Mouse (Mus musculus) kidney, embryonic 15.5 days (tissue): ENCODE data around the gene Sppl2b. TPM values are rescaled to one million over a fixed set of nuclear protein-coding genes. Genes with fewer than 3 reads are reported as not detected.
"Not testable (repeated sequence)": the region's sequence is repeated elsewhere in the genome, so short reads cannot be mapped to it uniquely, and the experiment has no call there.

ENCODE experiments used
- ATAC-seq: fragments of 200-750 bp; cut with Nextera tagmentation; replicated peaks from 2 replicates; pipeline ENCODE4 v1.8.0; 2017; ENCODE audit warnings: moderate TSS enrichment; ENCODE audit not compliant: low FRiP score
- H3K27ac ChIP-seq: fragments of 300-500 bp; sonication (generic); 2 replicates; pipeline ENCODE4 v1.5.1; 2015; ENCODE audit warnings: mild to moderate bottlenecking, inconsistent platforms
- H3K27me3 ChIP-seq: fragments of 300-500 bp; sonication (generic); 2 replicates; pipeline ENCODE4 v1.6.1; 2015; ENCODE audit warnings: inconsistent platforms
- H3K36me3 ChIP-seq: fragments of 300-500 bp; sonication (generic); 2 replicates; pipeline ENCODE4 v1.6.1; 2015; ENCODE audit warnings: inconsistent platforms
- H3K4me1 ChIP-seq: fragments of 300-500 bp; sonication (generic); 2 replicates; pipeline ENCODE4 v1.6.1; 2015; ENCODE audit warnings: inconsistent platforms
- H3K4me2 ChIP-seq: fragments of 300-500 bp; sonication (generic); 2 replicates; pipeline ENCODE4 v1.6.1; 2015; ENCODE audit warnings: moderate library complexity, mild to moderate bottlenecking, inconsistent platforms
- H3K4me3 ChIP-seq: fragments of 300-500 bp; sonication (generic); replicated peaks from 2 replicates; pipeline ENCODE4 v1.5.1; 2015; ENCODE audit warnings: mild to moderate bottlenecking, inconsistent platforms
- H3K9ac ChIP-seq: fragments of 300-500 bp; sonication (generic); 2 replicates; pipeline ENCODE4 v1.6.1; 2015; ENCODE audit warnings: mild to moderate bottlenecking, inconsistent platforms
- H3K9me3 ChIP-seq: fragments of 300-500 bp; sonication (generic); replicated peaks from 2 replicates; pipeline ENCODE4 v1.6.1; 2016; ENCODE audit warnings: inconsistent platforms
- WGBS: fragments of 180-500 bp; shearing (Covaris S2); methylation state at CpG from one replicate; pipeline ENCODE4 v1.1.7; 2015; ENCODE audit warnings: mixed read lengths; 5-methylcytosine and 5-hydroxymethylcytosine counted together
- polyA plus RNA-seq: library from polyadenylated mRNA; unstranded; fragments of >200 nt; fragmentation: Nextera tagmentation; extraction: Ambion mirVana; gene quantifications from 2 replicates; pipeline ENCODE4 v1.2.1, GENCODE M21; 2015

The Sppl2b gene
- polyA plus RNA-seq, 1 experiment from 2014 or later = 48.1 TPM

DNA sequence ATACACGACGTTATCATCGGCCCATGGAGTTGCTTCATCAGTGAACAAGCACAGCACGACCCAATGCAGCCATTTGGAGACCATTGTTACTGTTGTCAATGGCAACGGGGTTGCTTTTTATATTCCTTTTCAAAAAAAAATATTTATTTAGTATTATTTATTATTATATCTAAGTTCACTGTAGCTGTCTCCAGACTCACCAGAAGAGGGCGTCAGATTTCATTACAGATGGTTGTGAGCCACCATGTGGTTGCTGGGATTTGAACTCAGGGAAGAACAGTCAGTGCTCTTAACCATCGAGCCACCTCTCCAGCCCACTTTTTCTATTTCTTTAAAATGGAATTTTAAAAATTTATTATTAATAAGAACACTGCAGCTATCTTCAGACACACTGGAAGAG lies 40.3 kb upstream of the Sppl2b start:
- H3K36me3 ChIP-seq = no peaks in the 10 kb centered on the region
- H3K4me3 ChIP-seq = no peak overlapping the region
- WGBS = 67% methylated on average over 7 of the region's 7 CpGs
- H3K9ac ChIP-seq = no peak overlapping the region
- peaks cover 13% of the 10 kb centered on the region for H3K4me1 ChIP-seq
- no peak overlapping the region for H3K27ac ChIP-seq
- H3K27me3 ChIP-seq = peaks cover 13% of the 10 kb centered on the region; the same call in 1 of the 2 replicates
- no peak for ATAC-seq
- no peak overlapping the region for H3K4me2 ChIP-seq
- no peaks in the 10 kb centered on the region for H3K9me3 ChIP-seq

DNA sequence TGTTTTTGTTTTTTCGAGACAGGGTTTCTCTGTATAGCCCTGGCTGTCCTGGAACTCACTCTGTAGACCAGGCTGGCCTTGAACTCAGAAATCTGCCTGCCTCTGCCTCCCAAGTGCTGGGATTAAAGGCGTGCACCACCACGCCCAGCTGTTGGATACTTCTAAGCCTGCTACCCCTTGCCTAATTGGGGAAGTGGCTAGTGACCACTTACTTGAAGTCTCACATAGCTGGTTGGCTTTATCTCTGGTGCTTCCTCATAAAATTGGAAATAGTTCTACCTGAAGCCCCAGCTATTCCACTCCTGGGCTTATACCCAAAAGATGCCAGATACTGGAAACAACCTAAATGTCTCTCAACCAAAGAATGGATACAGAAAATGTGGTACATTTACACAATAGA lies 38.8 kb upstream of the Sppl2b start:
- not testable (repeated sequence) for H3K27me3 ChIP-seq, H3K9me3 ChIP-seq, H3K36me3 ChIP-seq, H3K9ac ChIP-seq, H3K27ac ChIP-seq, H3K4me2 ChIP-seq, H3K4me3 ChIP-seq, ATAC-seq, H3K4me1 ChIP-seq
- 77% methylated on average over 3 of the region's 3 CpGs for WGBS

DNA sequence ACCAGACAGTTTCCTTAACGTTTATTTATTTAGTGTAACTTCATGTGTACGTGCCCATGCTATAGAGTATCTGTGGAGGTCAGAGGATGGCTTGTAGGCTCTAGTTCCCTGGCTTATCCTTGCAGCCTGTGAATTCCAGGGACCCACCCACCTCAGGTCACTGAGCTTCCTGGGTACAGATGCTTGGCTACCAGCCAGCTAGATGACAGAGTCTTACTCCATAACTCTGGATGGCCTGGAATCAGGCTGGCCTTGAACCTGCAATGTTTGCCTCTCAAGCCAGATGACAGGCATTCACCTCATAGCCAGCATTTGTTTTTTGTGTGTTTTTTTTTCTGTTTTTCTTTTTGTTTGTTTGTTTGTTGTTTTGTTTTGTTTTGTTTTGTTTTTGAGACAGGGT lies 37.9 kb upstream of the Sppl2b start:
- Histone ChIP-seq H3K27me3 (0 out of 2 replicates have a peak, but pooled peaks cover 5% of the 10 kb centered on the region), H3K4me2 (no peak overlapping the region), H3K4me1 (0 out of 2 replicates have a peak, but pooled peaks cover 4% of the 10 kb centered on the region), H3K9ac (no peak overlapping the region), H3K36me3 (no peaks in the 10 kb centered on the region), H3K4me3 (no peak overlapping the region), H3K27ac (no peak overlapping the region), H3K9me3 (no peaks in the 10 kb centered on the region)
- 52% methylated on average over 2 of the region's 2 CpGs for WGBS
- ATAC-seq = no peak

DNA sequence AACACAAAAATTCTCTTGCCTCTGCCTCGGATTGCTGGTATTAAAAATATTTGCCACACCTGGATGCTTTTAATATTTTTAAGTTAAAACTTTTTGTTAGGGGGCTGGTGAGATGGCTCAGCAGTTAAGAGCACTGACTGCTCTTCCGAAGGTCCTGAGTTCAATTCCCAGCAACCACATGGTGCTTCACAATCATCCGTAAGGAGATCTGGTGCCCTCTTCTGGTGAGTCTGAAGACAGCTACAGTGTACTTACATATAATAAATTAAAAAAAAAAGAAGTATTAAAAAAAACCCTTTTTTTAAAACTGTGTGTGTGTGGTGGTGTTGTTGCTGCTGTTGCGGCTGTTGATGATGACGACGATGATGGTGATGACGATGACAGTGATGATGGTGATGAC lies 37.1 kb upstream of the Sppl2b start:
- WGBS = 84% methylated on average over 7 of the region's 7 CpGs
- not testable (repeated sequence) for H3K4me1 ChIP-seq, H3K9ac ChIP-seq, H3K27me3 ChIP-seq, H3K36me3 ChIP-seq, H3K4me2 ChIP-seq, H3K4me3 ChIP-seq, H3K9me3 ChIP-seq, H3K27ac ChIP-seq, ATAC-seq

DNA sequence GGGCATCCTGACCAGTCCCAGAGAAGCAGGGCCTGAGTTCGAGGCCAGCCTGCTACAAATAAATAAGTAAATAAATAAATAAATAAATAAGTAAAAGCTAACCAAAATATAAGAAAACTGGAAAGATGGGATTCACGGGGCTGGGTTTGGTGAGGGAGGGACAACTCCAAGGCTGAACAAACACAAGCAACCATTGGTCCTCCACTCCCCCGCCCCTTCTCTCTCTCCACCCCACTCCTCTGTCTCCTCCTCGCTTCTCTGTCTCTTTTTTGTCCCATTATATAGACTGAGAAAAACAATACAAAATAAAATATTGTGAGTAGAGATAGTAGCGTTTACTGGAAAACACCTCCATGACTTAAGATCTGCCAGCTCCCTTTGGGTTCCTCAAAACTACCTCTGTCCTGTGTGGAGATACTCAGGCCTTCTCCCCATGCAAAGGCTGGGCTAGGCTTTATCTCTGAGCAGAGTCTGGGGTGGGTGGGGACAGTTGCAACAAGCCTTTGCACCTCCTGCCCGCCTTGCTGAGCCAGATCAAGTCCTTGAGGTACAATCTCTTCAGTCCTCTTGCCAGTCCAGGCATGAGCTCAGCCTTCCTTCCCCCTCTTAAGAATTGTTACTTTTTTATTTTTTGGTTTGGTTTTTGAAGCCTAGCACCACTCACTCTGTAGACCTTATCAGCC lies 36.3 kb upstream of the Sppl2b start:
- no peak for ATAC-seq
- no peak overlapping the region for H3K4me2 ChIP-seq
- no peaks in the 10 kb centered on the region for H3K9me3 ChIP-seq
- WGBS = 49% methylated on average over 6 of the region's 6 CpGs
- peaks cover 1% of the 10 kb centered on the region for H3K4me1 ChIP-seq
- H3K36me3 ChIP-seq = no peaks in the 10 kb centered on the region
- H3K27ac ChIP-seq = no peak overlapping the region
- no peak overlapping the region for H3K9ac ChIP-seq
- no peaks in the 10 kb centered on the region for H3K27me3 ChIP-seq
- H3K4me3 ChIP-seq = no peak overlapping the region

DNA sequence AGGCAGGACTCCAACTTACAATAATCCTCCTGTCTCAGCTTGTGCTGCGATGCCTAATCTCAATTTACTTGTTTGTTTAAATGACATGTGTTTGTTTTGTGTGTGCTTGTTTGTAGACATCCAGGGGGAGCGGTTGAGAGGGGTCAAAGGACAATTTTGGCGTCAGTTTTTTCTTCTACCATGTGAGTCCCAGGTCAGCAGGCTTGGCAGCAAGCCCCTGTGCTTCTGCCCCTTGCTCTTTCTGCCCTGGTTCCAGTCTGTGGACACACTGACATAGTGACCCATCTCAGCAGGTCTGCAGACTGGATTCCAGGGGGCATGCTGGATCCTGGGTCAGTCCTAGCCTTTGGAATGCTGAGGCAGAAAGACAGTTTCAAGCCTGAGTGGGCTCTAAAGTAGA lies 35.7 kb upstream of the Sppl2b start:
- H3K36me3 ChIP-seq = no peaks in the 10 kb centered on the region
- no peaks in the 10 kb centered on the region for H3K9me3 ChIP-seq
- ATAC-seq = no peak
- H3K4me2 ChIP-seq = no peak overlapping the region
- H3K4me3 ChIP-seq = no peak overlapping the region
- H3K9ac ChIP-seq = 0 out of 2 replicates have a peak overlapping the region, but pooled peaks have one; percentile 2
- H3K4me1 ChIP-seq = peaks cover 8% of the 10 kb centered on the region
- no peaks in the 10 kb centered on the region for H3K27me3 ChIP-seq
- WGBS = 55% methylated on average over 3 of the region's 3 CpGs
- no peak overlapping the region for H3K27ac ChIP-seq

DNA sequence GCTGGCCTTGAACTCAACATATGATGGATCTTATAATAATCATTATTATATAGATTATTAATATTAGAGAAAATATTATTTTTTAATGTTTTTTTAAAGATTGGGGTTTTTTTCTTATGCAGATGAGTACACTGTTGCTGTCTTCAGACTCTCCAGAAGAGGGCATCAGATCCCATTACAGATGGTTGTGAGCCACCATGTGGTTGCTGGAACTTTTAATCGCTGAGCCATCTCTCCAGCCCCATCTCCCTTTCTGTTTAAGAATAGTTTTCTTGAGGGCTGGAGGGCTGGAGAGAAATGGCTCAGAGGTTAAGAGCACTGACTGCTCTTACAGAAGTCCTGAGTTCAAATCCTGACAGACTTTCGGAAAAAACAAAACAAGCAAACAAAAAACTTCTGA lies 33.1 kb upstream of the Sppl2b start:
- H3K27ac ChIP-seq = no peak overlapping the region
- H3K4me3 ChIP-seq = no peak overlapping the region
- H3K9me3 ChIP-seq = no peaks in the 10 kb centered on the region
- 45% methylated on average over 2 of the region's 2 CpGs for WGBS
- H3K9ac ChIP-seq = no peak overlapping the region
- no peak overlapping the region for H3K4me2 ChIP-seq
- H3K27me3 ChIP-seq = no peaks in the 10 kb centered on the region
- ATAC-seq = no peak
- no peaks in the 10 kb centered on the region for H3K36me3 ChIP-seq
- peaks cover 13% of the 10 kb centered on the region for H3K4me1 ChIP-seq

DNA sequence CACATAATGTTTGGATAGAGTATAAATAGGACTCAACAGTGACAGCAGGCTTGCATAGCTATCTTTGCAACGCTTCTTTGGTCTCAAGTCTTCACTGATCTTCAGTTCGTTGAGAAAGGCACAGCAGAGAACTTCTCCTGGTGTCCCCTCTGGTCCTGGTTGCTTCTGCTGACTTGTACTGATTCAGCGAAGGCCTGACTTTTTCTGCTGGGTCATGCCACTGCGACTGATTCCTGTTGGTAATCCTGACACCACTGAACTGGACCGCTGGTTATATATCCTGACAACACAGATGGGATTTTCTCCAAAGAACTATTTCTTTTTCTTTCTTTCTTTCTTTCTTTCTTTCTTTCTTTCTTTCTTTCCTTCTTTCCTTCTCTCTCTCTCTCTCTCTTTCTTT lies 32.5 kb upstream of the Sppl2b start:
- no peaks in the 10 kb centered on the region for H3K27me3 ChIP-seq

DNA sequence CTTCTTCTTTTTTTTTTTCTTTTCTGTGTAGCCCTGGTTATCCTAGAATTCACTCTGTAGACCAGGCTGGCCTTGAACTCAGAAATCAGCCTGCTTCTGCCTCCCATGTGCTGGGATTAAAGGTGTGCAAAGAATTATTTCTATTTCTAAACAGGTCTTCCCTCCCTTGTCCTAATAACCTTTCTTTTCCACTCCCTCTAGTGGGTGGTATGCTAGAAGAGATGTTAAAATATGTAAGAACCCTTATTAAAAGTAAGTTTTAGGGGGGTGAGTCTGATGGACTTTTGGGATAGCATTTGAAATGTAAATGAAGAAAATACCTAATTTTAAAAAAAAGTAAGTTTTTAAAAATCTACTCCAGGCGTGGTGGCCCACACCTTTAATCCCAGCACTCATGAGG lies 31.8 kb upstream of the Sppl2b start:
- H3K4me1 ChIP-seq = peaks cover 24% of the 10 kb centered on the region
- H3K9me3 ChIP-seq = no peaks in the 10 kb centered on the region
- peaks cover 1% of the 10 kb centered on the region for H3K36me3 ChIP-seq
- ATAC-seq = no peak
- 97% methylated on average over 1 of the region's 1 CpGs for WGBS
- no peak overlapping the region for H3K27ac ChIP-seq
- no peaks in the 10 kb centered on the region for H3K27me3 ChIP-seq
- no peak overlapping the region for H3K4me3 ChIP-seq
- H3K4me2 ChIP-seq = no peak overlapping the region
- no peak overlapping the region for H3K9ac ChIP-seq

More for the DNA sequence above, 32.5 kb upstream of the Sppl2b start:
- H3K27ac ChIP-seq = no peak overlapping the region
- peaks cover 16% of the 10 kb centered on the region for H3K4me1 ChIP-seq
- H3K36me3 ChIP-seq = no peaks in the 10 kb centered on the region
- H3K4me2 ChIP-seq = no peak overlapping the region
- H3K9me3 ChIP-seq = no peaks in the 10 kb centered on the region
- ATAC-seq = no peak
- H3K9ac ChIP-seq = no peak overlapping the region
- WGBS = 88% methylated on average over 5 of the region's 5 CpGs
- H3K4me3 ChIP-seq = no peak overlapping the region

DNA sequence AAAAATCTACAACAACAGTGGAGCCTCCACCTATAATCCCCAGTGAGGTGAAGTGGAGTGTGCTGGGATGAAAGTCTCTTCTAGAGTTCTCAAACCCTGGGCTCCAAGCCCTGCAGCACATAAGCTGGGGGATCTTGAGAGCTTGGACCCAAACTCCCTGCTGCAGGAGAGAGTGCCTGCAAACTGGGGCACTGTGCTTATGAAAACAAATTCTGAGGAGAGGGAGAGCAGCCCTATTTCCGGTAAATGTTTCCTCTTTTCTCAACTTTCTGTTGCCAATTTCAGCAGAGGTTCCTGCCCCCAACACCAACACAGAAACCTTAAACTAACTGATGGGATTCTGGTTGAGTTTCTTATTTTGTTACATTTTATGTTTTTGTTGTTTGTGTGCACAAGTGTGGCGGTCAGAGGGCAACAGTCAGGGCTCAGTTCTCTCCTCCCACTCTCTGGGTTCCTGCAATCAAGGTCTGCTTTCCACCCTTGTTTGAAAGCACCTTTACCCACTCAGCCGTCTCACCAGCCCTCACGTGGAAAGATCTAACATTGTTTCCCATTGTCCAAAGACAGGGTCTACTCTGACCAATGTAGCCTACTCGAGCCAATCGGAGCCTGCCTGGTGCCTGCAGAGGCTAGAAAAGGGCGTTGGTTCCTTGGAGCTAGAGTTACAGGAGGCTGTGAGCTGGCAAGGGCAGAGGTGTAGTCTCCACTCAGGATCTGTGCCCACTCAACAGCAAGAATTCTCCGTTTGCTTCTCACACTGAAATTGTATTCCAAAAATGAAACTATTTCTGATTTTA lies 31.0 kb upstream of the Sppl2b start:
- 37% methylated on average over 8 of the region's 8 CpGs for WGBS
- H3K4me3 ChIP-seq = no peak overlapping the region
- peak overlapping the region; percentile 71 for H3K27ac ChIP-seq
- no peak overlapping the region for H3K9ac ChIP-seq
- no peak for ATAC-seq
- H3K4me2 ChIP-seq = no peak overlapping the region
- no peaks in the 10 kb centered on the region for H3K27me3 ChIP-seq
- H3K36me3 ChIP-seq = peaks cover 6% of the 10 kb centered on the region
- peaks cover 28% of the 10 kb centered on the region for H3K4me1 ChIP-seq
- H3K9me3 ChIP-seq = no peaks in the 10 kb centered on the region

DNA sequence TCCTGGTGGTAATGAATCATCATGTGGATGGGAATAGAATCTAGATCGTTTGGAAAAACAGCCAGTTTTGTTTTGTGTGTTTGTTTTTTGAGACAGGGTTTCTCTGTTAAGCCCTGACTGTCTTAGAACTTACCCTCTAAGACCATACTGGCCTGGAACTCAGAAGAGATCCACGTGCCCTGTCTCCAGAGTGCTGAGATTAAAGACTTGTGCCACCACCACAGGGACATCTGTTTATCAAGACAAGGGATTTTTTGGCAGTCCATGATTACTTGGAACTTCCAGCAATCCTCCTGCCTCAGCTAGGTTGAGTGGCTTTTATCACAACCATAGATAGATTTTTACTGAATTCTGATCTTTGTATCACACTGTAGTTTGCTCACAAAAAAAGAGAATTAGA lies 30.2 kb upstream of the Sppl2b start:
- H3K9me3 ChIP-seq = no peaks in the 10 kb centered on the region
- H3K27ac ChIP-seq = 0 out of 2 replicates have a peak overlapping the region, but pooled peaks have one; percentile 71
- peaks cover 14% of the 10 kb centered on the region for H3K36me3 ChIP-seq
- ATAC-seq = no peak
- H3K4me1 ChIP-seq = peaks cover 36% of the 10 kb centered on the region
- H3K4me3 ChIP-seq = no peak overlapping the region
- no peaks in the 10 kb centered on the region for H3K27me3 ChIP-seq
- no peak overlapping the region for H3K9ac ChIP-seq
- H3K4me2 ChIP-seq = no peak overlapping the region
- 67% methylated on average over 2 of the region's 2 CpGs for WGBS

DNA sequence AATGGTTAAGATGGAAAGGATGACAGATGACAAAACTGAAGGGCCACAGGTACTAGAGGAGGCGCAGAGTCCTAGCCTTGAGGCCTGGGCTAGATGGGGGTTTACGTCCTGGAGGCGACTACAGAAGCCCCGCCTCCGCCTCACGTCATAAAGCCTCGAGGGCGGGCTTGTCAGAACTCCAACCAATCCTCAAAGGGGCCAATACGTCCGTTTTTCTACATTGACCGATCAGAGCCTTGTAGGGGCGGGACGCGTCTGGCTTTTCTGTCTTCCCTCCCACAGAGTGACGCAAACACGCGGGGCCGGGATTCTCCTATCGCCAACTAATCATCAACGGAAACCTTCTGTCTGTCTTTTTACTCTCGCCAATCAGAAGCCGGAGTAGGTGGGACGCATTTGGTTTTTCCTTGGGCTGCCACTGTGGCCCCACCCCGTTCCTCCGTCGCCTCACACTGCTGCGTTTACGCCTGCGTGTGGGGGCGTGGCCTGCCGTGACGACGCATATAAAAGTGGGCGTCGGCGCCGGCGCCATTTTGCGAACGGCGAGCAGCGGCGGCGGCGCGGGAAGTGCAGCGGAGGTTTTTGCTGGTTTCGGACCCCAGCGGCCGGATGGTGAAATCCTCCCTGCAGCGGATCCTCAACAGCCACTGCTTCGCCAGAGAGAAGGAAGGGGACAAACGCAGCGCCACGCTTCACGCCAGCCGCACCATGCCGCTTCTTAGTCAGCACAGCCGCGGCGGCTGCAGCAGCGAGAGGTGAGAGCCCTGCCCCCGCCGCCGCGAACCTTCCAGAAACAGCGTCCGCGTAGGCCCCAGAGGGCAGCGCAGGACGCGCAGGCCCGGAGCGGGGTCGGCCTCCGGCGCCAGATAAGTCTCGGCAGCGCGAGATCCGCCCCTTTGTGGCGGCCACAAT lies 28.7 kb upstream of the Sppl2b start, which contains the start of gene Oaz1:
Gene Oaz1 (plus strand): TSS at position 506 of the 912 bp plus-strand sequence.
- Histone ChIP-seq H3K9me3 (no peaks in the 10 kb centered on the region), H3K27me3 (no peaks in the 10 kb centered on the region), H3K9ac (peak within 1 kb of the TSS; percentile 94), H3K27ac (peak within 1 kb of the TSS; percentile 90), H3K4me1 (peaks cover 51% of the 10 kb centered on the region), H3K4me3 (peak within 1 kb of the TSS; percentile 80), H3K4me2 (peak within 1 kb of the TSS; percentile 79), H3K36me3 (peaks cover 25% of the 10 kb centered on the region)
- ATAC-seq = peak; percentile 96
- under 1% methylated on average over 75 of the region's 82 CpGs for WGBS
